Mouse (Mus musculus) urinary bladder, postnatal 36 days (tissue): ENCODE measurements around the gene Rspry1.

Experiments used
- DNase-seq, 2 experiments: peaks; one replicate each; pipeline ENCODE4 v3.0.0; 2022; ENCODE audit warnings: low spot score in 2 of 2, mixed read lengths in 1 of 2

Gene Rspry1

DNA sequence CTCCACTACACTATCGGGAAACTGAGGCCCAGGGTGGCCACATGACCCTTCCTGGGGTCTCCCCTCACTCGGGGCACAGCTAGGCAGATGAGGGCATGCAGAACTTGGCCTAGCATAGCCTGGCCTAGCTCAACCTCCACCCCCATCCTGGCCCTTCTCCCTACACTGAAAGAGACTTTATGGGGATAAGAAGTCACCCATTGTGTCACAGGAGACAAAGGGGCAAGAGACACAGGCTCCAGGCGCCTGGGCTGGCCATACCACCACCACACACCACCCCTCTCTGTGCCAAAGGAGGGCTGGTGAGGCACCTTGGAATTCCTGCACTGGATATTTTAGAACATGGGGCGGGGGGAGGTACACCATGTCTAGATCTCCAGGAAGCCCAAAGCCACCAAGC lies 82.5 kb downstream of the Rspry1 start:
- no peak for DNase-seq

DNA sequence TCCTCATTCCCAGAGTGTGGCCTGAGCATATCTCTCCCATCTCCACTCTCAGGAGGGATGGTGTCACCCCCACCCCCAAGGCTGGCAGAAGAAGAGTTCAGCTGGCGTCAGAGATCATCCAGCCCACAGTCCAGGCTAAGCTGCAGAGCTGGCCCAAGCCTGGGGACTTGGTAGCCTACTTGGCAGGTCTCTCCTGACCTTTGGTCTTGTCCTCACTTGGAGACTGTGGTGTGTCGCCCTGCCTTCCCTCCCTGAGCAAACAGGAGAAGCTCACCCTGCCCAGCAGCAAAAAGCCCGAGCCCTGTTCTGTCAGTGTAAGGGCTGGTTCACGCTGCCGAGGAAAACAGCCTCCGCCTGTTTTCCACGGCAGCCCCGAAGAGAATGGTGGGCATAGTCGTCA lies 84.2 kb downstream of the Rspry1 start:
- DNase-seq: peak in 1 of 2 experiments; percentile 72

DNA sequence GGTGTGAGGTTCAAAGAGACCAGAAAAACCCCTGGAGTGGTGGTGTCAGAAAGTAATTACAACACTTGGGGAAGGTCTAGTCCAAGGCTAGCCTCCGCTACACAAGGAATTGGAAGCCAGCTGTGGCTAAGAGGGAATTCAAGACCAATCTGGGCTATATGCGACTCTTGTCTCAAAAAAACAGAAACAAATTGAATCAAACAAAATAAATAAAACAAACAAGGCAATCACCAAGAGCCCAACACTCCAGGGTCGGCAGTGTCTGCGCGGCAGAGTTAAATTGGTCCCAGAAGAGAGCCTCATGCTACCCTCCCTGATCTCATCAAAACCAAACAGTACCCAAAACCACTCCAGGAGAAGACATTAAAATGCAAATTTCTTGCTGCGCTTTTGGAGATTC lies 93.0 kb downstream of the Rspry1 start:
- no peak for DNase-seq

DNA sequence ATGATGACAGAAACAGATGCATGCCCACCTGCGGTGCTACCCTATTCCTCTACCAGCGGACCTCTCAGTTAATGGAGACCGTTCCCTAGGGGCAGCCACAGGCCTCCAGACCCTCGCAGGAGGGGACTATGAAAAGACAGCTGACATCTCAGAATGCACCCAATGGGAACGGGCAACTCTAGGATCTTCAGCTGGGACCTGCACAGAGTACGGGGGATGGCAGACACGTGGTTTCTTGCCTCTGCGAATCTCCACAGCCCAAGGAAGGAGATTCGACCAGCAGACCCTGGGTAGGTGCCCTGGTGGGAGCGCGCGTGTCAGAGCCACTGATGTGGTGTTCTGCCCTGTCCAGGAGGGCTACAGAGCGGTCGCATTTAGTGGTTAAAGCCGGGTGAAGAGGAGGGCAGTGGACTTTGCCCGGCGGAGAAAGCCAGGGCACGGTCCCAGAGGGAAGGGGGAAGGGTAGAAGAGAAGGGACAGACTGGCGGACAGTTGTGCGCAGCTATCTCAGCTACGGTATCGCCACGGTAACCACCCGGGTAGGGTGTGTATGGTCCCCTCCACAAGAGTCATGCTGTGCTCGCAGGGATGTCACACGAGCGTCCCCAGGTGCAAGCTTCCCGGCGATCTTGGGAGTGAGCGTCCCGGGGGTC lies 93.7 kb downstream of the Rspry1 start:
- DNase-seq: peak in 1 of 2 experiments; percentile 6

DNA sequence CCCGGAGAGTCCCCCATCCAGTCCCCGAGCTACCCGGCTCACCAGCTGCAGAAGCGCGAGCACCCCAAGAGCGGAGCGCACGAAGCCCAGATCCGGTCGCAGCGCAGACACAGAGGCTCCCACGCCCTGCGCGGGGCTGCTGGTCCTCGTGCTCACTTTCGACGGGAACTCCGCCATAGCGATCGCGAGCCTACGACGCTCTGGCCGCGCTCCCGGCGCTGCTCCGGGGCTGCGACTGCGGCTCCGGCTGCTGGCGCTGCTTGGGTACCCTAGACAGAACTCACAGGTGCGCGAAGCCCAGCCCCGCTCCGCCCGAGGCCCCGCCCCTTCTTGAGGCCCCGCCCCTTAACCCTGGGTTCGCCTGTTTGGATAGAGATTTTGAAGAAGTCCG lies 94.3 kb downstream of the Rspry1 start, which contains the start of gene Pllp:
Gene Pllp (minus strand): TSS at position 285 of the 391 bp plus-strand sequence.
- DNase-seq: peak in 1 of 2 experiments; percentile 52

DNA sequence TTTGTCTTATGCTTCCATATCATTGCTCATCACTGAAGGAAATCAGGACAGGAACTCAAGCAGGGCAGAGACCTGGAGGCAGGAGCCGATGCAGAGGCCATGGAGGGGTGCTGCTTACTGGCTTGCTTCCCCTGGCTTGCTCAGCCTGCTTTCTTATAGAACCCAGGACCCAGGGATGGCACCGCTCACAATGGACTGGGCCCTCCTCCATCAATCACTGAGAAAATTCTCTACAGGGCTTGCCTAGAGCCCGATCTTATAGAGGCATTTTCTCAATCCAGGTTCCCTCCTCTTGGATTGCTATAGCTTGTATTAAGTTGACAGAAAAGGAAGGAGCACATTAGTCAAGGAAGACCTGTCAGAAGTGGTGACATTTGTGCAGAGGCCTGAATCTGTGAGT lies 94.8 kb downstream of the Rspry1 start:
- no peak for DNase-seq

DNA sequence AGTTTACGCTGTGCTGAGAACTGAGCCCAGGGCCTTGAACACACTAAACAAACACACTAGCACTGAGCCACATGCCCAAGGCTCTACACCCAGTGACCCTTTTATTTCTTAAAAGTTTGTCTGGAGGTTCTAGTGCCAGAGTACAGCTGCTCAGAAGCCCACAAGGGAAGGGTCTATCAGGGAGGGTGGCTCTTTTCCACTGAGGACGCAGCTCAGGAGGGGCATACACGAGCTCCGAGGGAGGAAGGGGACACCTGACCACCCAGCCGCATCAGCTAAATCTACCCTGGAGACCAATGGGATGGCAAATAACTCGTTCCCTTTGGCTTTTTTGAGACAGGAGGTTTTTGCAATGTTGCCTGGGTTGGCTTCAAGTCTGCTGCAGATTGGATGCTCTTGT lies 96.2 kb downstream of the Rspry1 start:
- DNase-seq: no peak

DNA sequence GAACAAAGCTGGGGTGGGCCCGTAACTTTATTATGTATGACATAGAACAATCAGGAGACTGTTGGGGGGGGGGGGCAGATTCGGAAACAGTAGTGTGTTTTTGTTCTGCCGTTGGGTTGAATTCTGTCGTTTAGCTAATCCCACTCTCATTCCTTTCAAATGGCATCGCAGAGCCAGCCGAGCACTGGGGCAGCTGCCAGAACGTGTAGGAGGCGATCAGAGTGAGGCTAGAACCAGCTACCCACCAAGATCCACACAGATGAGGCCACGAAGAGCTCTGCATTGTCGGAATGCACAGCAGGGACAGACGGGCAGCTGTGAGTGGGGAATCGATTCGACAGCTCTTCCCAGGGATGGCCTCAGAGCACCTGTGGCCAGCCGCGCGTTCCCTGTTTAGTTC lies 97.6 kb downstream of the Rspry1 start:
- no peak for DNase-seq

DNA sequence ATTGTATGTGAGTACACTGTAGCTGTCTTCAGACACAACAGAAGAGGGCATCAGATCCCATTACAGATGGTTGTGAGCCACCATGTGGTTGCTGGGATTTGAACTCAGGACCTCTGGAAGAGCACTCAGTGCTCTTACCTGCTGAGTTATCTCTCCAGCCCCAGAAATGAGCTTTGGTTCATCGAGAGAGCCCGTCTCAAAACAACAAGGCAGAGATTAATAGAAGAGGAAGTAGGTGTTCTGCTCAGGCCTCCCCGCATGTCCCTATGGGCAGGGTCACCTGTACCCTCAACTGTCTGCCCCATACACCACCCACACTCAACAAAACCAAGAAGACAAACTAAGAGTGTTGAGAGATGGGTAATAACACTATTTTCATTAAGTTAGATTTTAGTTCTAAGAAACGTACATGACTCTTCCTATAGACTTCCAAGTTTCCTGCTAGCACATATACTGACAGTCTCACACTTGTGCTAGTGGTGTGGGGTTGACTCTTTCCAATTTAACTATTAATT lies 98.7 kb downstream of the Rspry1 start:
- DNase-seq: no peak

DNA sequence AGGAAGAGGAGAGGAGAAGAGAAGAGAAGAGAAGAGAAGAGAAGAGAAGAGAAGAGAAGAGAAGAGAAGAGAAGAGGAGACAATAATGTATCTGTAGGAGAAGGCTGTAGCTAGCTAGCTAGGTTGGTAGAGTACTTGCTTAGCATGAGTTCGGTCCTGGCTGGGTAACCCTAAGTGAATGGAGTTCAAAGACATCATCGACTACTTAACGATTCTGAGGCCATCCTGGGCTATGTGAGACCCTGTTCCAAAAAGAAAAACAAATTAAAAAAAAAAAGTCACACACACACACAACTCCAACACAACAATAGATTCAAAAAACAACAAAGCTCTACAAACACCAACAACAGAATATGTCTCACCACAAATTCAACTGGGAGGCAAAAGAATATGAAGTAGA lies 100.4 kb downstream of the Rspry1 start:
- no peak for DNase-seq

DNA sequence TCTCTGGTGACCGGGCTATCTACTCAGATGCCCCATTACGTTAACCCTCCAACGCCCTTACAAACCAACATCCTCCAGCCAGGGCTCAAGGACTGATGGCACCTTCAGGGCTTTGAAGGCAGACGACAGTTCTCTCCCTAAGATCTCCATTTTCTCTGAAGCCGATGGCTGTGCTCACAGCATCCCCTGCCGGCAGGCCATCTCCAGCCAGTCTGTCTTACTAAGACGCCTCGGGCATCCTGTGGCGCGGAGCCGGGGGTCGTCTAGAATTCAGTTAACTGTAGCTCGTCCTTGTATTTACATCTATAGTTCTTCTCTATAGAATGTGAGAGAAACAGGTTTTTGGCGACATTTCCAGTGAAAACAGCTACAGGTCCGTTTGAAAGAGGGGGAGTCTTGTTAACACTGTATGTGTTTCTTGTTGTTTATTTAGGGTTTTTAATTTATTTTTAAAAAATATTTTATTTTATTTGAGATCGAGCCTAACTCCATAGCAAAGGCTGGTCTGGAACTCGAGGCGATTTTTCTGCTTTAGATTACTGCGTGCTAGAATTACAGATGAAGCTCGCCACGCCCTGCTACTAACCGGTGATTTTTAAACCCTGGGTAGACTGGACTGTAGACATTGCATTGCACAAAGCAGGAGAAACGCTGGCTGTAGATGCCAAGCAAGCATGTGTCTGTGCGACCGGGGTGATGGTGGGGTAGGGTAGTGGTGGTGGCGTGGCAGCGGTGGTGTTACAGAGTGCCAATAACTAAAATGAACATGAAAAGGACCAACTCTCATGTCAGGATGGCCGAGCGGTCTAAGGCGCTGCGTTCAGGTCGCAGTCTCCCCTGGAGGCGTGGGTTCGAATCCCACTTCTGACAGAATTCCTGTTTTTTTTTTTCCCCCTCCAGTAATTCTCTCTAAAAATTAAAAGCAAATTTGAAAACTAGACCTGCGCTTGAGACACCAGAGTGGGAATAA lies 101.4 kb downstream of the Rspry1 start:
- peak; percentile 82 to 84 for DNase-seq

DNA sequence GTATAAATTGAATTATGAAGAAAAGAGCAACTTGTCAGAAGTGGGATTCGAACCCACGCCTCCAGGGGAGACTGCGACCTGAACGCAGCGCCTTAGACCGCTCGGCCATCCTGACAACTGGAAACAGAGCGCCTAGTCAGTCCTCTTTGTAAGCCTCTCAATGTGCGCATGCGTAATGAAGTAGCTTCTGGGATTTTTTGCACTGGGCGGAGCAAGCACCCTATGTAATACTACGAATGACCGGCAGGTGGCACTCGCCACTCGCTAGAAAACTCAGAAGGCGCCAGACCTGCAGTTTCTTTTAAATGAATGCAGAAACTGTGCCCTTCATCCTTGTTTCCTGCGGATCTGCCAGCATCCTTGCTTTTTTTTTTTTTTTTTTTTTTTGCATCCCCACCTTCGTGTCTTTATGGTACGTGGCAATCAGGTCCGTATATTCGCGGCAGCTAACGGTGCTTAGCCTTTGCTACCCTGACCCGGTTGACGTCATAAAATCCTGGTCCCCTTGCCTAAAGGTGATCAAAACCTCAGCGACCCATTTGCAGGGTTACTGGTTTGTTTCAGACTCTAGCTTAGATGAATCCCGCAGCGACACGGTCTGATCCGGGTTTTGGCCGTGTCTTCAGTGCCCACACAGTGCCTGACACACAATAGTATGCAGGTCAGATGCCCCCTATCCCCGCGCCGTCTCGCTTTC lies 102.4 kb downstream of the Rspry1 start:
- peak; percentile 97 to 99 for DNase-seq

DNA sequence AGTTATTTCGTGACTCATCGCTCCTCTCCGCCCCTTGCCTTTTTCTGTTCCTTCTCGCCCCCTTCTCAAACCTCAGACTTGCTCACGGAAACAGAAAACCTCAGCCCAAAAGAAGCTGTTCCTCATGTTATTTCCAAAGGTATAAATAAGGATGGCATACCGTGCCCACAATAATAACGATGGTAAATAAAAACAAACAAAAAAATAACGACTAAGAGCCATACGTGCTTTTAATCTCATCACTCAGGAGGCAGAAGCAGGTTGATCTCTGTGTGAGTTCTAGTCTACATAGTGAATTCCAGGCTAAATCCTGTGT lies 102.9 kb downstream of the Rspry1 start:
- DNase-seq: no peak

DNA sequence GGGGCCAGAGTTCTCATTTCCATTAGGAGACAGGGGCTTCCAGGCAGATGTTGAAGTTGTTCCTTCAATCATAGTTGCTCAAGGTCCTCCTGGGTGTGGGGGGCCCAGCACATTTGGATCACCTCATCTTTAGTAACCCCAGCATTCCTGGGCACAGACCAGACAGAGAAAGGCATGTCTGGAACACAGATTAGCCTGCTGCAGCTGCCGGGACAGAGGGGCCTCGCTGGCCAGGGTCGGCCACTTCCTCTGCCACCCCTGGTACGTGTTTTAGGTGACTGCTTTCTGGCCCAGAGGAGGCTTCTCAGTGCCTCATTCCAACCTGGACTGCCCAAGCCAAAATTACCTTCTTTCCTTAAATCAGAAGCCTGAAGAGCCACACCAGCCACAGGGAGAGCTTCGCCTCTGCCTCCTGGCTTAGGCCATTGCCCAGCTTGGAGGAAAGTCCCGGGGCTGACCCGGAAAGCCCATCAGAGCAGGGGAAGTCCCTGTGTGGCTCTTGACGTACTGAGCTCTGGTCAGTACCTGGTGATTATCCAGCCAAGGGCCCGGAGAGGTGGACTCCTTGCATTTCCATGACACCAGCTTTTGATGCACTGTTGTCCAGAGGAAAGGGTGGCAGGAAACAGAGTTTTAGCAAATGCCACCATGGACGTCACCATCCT lies 104.0 kb downstream of the Rspry1 start:
- DNase-seq: no peak

DNA sequence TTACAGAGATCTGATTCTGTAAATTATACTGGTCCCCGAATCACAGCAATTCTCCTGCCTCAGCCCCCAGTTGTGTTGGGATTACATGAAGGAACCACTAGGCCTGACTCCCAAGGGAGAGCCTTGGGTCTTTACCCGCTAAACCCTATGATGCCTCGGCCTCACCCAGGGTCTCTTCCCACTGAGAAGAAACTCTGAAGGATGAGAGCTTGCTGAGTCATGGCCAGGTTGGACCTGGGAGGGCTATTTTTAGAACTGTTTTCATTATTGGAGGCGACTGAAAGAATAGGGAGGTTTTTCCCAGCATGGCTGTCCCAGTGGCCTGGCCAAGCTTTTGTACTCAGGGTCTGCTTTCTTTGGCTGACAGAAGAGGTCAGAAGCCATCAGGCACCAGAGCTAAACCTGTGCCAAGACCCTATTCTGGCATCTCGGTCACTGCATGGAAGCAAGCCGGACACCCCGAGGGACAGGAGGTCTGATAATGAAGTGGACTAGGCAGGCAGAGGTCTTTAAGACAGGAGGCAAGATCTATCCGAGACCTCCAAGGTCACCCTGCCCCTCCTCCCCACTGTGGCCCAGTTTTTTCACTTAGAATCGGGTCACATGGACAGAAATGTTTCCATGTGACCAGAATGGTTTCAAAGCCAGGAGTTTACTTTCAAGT lies 105.1 kb downstream of the Rspry1 start:
- DNase-seq: no peak
